Mouse (Mus musculus): ENCODE data around the gene Sgsm2. TPM values are rescaled to one million over a fixed set of nuclear protein-coding genes. Genes with fewer than 3 reads are reported as not detected.

Sgsm2 gene
- polyA plus RNA-seq, 1 experiment from 2014 or later, result 4.2 TPM

- H3K9me3 ChIP-seq (ENCODE audit: control insufficient read depth, low read length), result no peaks in the 10 kb centered on the region
- no peaks in the 10 kb centered on the region; the same call in 1 of the 2 replicates for H3K36me3 ChIP-seq (ENCODE audit: control insufficient read depth, insufficient read depth, low read length)
- no peak overlapping the region for H3K27ac ChIP-seq (ENCODE audit: low read length)
- WGBS, result 62% methylated on average over 6 of the region's 6 CpGs
- no peaks in the 10 kb centered on the region for H3K27me3 ChIP-seq (replicated peaks; ENCODE audit: control insufficient read depth, insufficient read depth, low read length)
- no peak for ATAC-seq
- H3K9ac ChIP-seq (ENCODE audit: low read depth, low read length), result no peak overlapping the region
- no peak overlapping the region for H3K4me2 ChIP-seq (ENCODE audit: low read depth, low read length)
- no peaks in the 10 kb centered on the region for H3K4me1 ChIP-seq (ENCODE audit: control insufficient read depth, insufficient read depth, low read length)
- H3K4me3 ChIP-seq (ENCODE audit: low read length), result no peak overlapping the region
Measured at GRCm38 (mm10) chr11:74919249-74919648, 22.4 kb upstream of the Sgsm2 start.

DNA sequence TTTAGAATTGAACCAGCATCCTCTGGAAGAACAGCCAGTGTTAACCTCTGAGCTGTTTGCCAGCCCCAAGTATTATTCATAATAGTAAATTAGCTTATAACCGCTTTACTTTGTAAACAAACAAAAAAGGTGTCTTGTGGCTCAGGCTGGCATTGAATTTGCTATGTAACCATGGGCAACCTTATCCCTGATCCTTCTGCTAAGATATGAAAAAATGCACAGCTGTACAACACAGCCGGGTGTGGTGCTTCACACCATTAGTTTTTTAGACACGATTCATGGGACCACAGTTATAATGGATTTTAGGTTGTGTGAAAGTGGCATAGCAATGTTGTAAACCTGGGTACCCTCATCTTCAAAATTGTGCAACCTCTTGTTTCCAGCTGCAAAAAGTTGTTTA is 15.6 kb upstream of the Sgsm2 start:
- no peak for ATAC-seq
- Histone ChIP-seq H3K27ac (ENCODE audit: low read length) (no peak overlapping the region), H3K4me1 (ENCODE audit: control insufficient read depth, insufficient read depth, low read length) (no peaks in the 10 kb centered on the region), H3K27me3 (replicated peaks; ENCODE audit: control insufficient read depth, insufficient read depth, low read length) (no peaks in the 10 kb centered on the region), H3K4me3 (ENCODE audit: low read length) (no peak overlapping the region), H3K4me2 (ENCODE audit: low read depth, low read length) (no peak overlapping the region), H3K36me3 (ENCODE audit: control insufficient read depth, insufficient read depth, low read length) (peaks cover 5% of the 10 kb centered on the region; the same call in 1 of the 2 replicates), H3K9me3 (ENCODE audit: control insufficient read depth, low read length) (no peaks in the 10 kb centered on the region), H3K9ac (ENCODE audit: low read depth, low read length) (no peak overlapping the region)
- WGBS, result 81% methylated on average over 3 of the region's 3 CpGs

DNA sequence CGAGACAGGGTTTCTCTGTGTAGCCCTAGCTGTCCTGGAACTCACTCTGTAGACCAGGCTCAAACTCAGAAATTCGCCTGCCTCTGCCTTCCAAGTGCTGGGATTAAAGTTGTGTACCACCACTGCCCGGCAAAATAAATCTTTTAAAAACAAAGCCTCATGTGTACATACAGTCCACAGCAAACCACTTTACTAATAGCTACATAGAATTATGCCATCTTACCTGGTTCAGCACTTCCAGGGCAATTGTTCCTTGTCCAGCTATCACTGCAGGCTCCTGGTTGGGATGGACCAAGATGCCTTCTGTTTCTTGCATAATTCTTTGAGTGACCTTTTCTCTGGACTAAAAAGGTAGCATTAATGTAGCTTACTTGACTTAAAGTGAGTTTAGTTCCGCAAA is 13.1 kb upstream of the Sgsm2 start:
- Histone ChIP-seq H3K27me3 (replicated peaks; ENCODE audit: control insufficient read depth, insufficient read depth, low read length) (no peaks in the 10 kb centered on the region), H3K4me3 (ENCODE audit: low read length) (no peak overlapping the region), H3K4me1 (ENCODE audit: control insufficient read depth, insufficient read depth, low read length) (no peaks in the 10 kb centered on the region), H3K27ac (ENCODE audit: low read length) (no peak overlapping the region), H3K4me2 (ENCODE audit: low read depth, low read length) (no peak overlapping the region), H3K9ac (ENCODE audit: low read depth, low read length) (no peak overlapping the region), H3K36me3 (ENCODE audit: control insufficient read depth, insufficient read depth, low read length) (peaks cover 20% of the 10 kb centered on the region), H3K9me3 (ENCODE audit: control insufficient read depth, low read length) (no peaks in the 10 kb centered on the region)
- WGBS, result 88% methylated on average over 4 of the region's 4 CpGs
- ATAC-seq, result no peak

- no peaks in the 10 kb centered on the region for H3K9me3 ChIP-seq (ENCODE audit: control insufficient read depth, low read length)
- H3K4me1 ChIP-seq (ENCODE audit: control insufficient read depth, insufficient read depth, low read length), result no peaks in the 10 kb centered on the region
- no peak overlapping the region for H3K4me3 ChIP-seq (ENCODE audit: low read length)
- H3K36me3 ChIP-seq (ENCODE audit: control insufficient read depth, insufficient read depth, low read length), result peaks cover 24% of the 10 kb centered on the region
- no peak overlapping the region for H3K9ac ChIP-seq (ENCODE audit: low read depth, low read length)
- H3K4me2 ChIP-seq (ENCODE audit: low read depth, low read length), result no peak overlapping the region
- no peak for ATAC-seq
- no peaks in the 10 kb centered on the region for H3K27me3 ChIP-seq (replicated peaks; ENCODE audit: control insufficient read depth, insufficient read depth, low read length)
- no peak overlapping the region for H3K27ac ChIP-seq (ENCODE audit: low read length)
- WGBS, result 78% methylated on average over 12 of the region's 12 CpGs
Measured at GRCm38 (mm10) chr11:74908618-74909399, 11.9 kb upstream of the Sgsm2 start.

DNA sequence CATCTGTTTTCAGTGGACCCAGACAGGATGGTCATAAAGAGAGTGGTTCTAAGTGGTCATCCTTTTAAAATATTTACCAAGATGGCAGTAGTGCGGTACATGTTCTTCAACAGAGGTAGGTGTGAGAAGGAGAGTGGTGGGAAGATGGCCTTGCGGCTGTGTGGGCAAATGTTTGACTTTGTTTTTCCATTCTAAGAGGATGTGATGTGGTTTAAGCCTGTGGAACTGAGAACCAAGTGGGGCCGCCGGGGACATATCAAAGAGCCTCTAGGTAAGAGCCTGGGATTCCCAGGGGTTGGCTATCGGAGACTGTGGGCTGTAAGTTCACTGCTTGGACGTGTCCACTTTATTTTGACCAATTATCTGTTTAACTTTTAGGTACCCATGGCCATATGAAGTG is 11.0 kb upstream of the Sgsm2 start:
- 90% methylated on average over 6 of the region's 6 CpGs for WGBS
- no peak overlapping the region for H3K9ac ChIP-seq (ENCODE audit: low read depth, low read length)
- H3K27ac ChIP-seq (ENCODE audit: low read length), result no peak overlapping the region
- no peak overlapping the region for H3K4me2 ChIP-seq (ENCODE audit: low read depth, low read length)
- H3K36me3 ChIP-seq (ENCODE audit: control insufficient read depth, insufficient read depth, low read length), result peaks cover 24% of the 10 kb centered on the region
- H3K4me1 ChIP-seq (ENCODE audit: control insufficient read depth, insufficient read depth, low read length), result no peaks in the 10 kb centered on the region
- ATAC-seq, result no peak
- no peaks in the 10 kb centered on the region for H3K27me3 ChIP-seq (replicated peaks; ENCODE audit: control insufficient read depth, insufficient read depth, low read length)
- H3K4me3 ChIP-seq (ENCODE audit: low read length), result no peak overlapping the region
- no peaks in the 10 kb centered on the region for H3K9me3 ChIP-seq (ENCODE audit: control insufficient read depth, low read length)

- Histone ChIP-seq H3K27me3 (replicated peaks; ENCODE audit: control insufficient read depth, insufficient read depth, low read length) (no peaks in the 10 kb centered on the region), H3K4me1 (ENCODE audit: control insufficient read depth, insufficient read depth, low read length) (peaks cover 21% of the 10 kb centered on the region), H3K4me2 (ENCODE audit: low read depth, low read length) (no peak overlapping the region), H3K4me3 (ENCODE audit: low read length) (no peak overlapping the region), H3K27ac (ENCODE audit: low read length) (peak overlapping the region; percentile 63), H3K9me3 (ENCODE audit: control insufficient read depth, low read length) (no peaks in the 10 kb centered on the region), H3K9ac (ENCODE audit: low read depth, low read length) (no peak overlapping the region), H3K36me3 (ENCODE audit: control insufficient read depth, insufficient read depth, low read length) (peaks cover 31% of the 10 kb centered on the region)
- ATAC-seq, result no peak
- 76% methylated on average over 5 of the region's 5 CpGs for WGBS
Measured at GRCm38 (mm10) chr11:74902416-74902815, 5.6 kb upstream of the Sgsm2 start.

- Histone ChIP-seq H3K9me3 (ENCODE audit: control insufficient read depth, low read length) (no peaks in the 10 kb centered on the region), H3K4me2 (ENCODE audit: low read depth, low read length) (peak overlapping the region; percentile 40; the same call in 1 of the 2 replicates), H3K27me3 (replicated peaks; ENCODE audit: control insufficient read depth, insufficient read depth, low read length) (no peaks in the 10 kb centered on the region), H3K27ac (ENCODE audit: low read length) (peak overlapping the region; percentile 71), H3K36me3 (ENCODE audit: control insufficient read depth, insufficient read depth, low read length) (peaks cover 25% of the 10 kb centered on the region), H3K4me3 (ENCODE audit: low read length) (no peak overlapping the region), H3K9ac (ENCODE audit: low read depth, low read length) (no peak overlapping the region), H3K4me1 (ENCODE audit: control insufficient read depth, insufficient read depth, low read length) (peaks cover 21% of the 10 kb centered on the region)
- 46% methylated on average over 6 of the region's 6 CpGs for WGBS
- ATAC-seq, result peak; percentile 27
Measured at GRCm38 (mm10) chr11:74901555-74901954, 4.7 kb upstream of the Sgsm2 start.

- H3K9ac ChIP-seq (ENCODE audit: low read depth, low read length), result peak overlapping the region; percentile 81
- WGBS, result under 1% methylated on average over 7 of the region's 7 CpGs
- peak overlapping the region; percentile 79 for H3K4me3 ChIP-seq (ENCODE audit: low read length)
- H3K27ac ChIP-seq (ENCODE audit: low read length), result no peak overlapping the region; the same call in 1 of the 2 replicates
- H3K9me3 ChIP-seq (ENCODE audit: control insufficient read depth, low read length), result no peaks in the 10 kb centered on the region
- ATAC-seq, result no peak
- H3K36me3 ChIP-seq (ENCODE audit: control insufficient read depth, insufficient read depth, low read length), result peaks cover 11% of the 10 kb centered on the region
- H3K4me1 ChIP-seq (ENCODE audit: control insufficient read depth, insufficient read depth, low read length), result peaks cover 21% of the 10 kb centered on the region
- H3K27me3 ChIP-seq (replicated peaks; ENCODE audit: control insufficient read depth, insufficient read depth, low read length), result no peaks in the 10 kb centered on the region
- H3K4me2 ChIP-seq (ENCODE audit: low read depth, low read length), result peak overlapping the region; percentile 96
Measured at GRCm38 (mm10) chr11:74898517-74898827, 1.6 kb upstream of the Sgsm2 start.

DNA sequence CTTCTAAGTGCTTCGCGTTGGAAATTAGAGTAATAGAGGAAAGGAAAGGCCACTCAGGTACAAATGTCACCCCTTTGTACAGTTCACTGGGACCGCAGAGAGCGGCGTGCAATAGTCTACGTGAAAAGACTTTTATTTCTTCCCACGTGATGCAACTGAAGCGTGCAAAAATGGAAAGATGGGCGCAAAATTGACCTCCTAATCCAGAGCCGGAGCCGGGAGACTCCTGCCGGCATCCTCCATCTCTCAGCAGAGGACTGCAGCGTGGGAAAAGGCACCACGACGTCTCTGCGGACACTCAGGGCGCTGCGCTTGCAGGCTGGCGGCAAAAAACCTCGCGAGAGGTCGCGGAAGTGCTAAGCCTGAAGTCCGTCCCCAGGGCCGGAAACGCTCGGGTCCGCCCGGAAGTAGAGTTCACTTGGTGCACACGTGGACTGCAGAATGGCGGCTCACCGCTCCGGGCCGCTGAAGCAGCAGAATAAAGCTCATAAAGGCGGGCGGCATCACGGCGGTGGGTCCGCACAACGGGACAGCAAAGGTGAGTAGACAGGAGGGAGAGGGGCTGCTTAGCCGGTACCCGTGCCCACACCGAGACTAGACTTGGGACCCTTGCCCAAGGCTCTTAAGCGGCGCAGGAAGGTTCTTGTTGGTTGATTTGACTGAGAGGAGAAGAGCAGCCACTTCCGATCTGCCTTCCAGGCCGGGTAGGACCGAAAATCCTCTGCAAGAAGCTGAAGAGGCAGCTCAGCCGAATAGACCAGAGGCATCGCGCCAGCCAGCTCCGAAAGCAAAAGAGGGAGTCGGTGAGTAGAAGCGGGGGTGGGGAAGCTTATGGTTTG is 1.0 kb upstream of the Sgsm2 start, which contains the start of gene Tsr1:
Gene Tsr1, plus strand, starts transcription at position 394 of the 839 bp plus-strand sequence.
- peaks cover 21% of the 10 kb centered on the region for H3K4me1 ChIP-seq (ENCODE audit: control insufficient read depth, insufficient read depth, low read length)
- peak within 1 kb of the TSS; percentile 81 for H3K9ac ChIP-seq (ENCODE audit: low read depth, low read length)
- under 1% methylated on average over 54 of the region's 54 CpGs for WGBS

More for the DNA sequence above, 1.0 kb upstream of the Sgsm2 start, which contains the start of gene Tsr1:
- ATAC-seq, result peak; percentile 80
- H3K4me3 ChIP-seq (ENCODE audit: low read length), result peak within 1 kb of the TSS; percentile 79
- no peaks in the 10 kb centered on the region for H3K9me3 ChIP-seq (ENCODE audit: control insufficient read depth, low read length)
- H3K4me2 ChIP-seq (ENCODE audit: low read depth, low read length), result peak within 1 kb of the TSS; percentile 96
- H3K36me3 ChIP-seq (ENCODE audit: control insufficient read depth, insufficient read depth, low read length), result peaks cover 11% of the 10 kb centered on the region
- peak within 1 kb of the TSS; percentile 87 for H3K27ac ChIP-seq (ENCODE audit: low read length)
- H3K27me3 ChIP-seq (replicated peaks; ENCODE audit: control insufficient read depth, insufficient read depth, low read length), result no peaks in the 10 kb centered on the region

All from intestine, embryonic 16.5 days (tissue).